Mouse (Mus musculus): ENCODE data around the gene 6430548M08Rik.

DNA sequence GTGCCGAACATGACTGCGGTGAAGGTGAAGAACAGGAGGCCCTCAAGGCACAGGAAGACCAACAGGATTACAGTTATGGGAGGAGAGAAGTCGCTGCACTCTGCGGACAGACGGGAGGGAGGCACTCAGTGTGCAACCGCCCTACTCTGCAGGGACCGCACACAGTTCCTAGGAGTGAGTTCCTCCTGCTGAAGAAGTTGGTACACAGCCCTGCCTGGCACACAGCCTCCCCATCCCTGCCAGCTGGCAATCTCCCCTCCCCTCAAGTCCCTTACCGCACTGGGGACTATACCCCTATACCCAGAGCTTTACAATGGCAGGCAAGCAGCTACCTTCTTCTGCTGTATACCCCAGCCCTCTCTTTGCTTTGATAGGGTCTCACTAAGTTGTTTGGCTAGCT lies 30.7 kb upstream of the 6430548M08Rik start:
- TF ChIP-seq CTCF (IDR thresholded peaks at IDR 0.05) (no peak), POLR2A (IDR thresholded peaks at IDR 0.05; ENCODE audit: insufficient read depth, low read depth, low read length) (no peak)

All from heart, adult 2 months (tissue).